Mouse (Mus musculus): ENCODE measurements around the gene Txlng.
"Not testable (repeated sequence)": the region's sequence is repeated elsewhere in the genome, so short reads cannot be mapped to it uniquely, and the experiment has no call there.

Txlng gene

GRCm38 (mm10) chrX:162829203-162829708 lies at the start of gene Txlng:
Txlng (minus strand) TSS chrX:162829454.
- DNase-seq (ENCODE audit: extremely low spot score, low read depth, low spot score): peak; percentile 79

GRCm38 (mm10) chrX:162878236-162878635 lies 49.0 kb upstream of the Txlng start:
- DNase-seq (ENCODE audit: extremely low spot score, low read depth, low spot score): no peak

GRCm38 (mm10) chrX:162873761-162874160 lies 44.5 kb upstream of the Txlng start:
- DNase-seq (ENCODE audit: extremely low spot score, low read depth, low spot score): no peak

- no peak for DNase-seq (ENCODE audit: extremely low spot score, low read depth, low spot score)
Observed at GRCm38 (mm10) chrX:162871734-162872517, 42.7 kb upstream of the Txlng start.

GRCm38 (mm10) chrX:162868294-162868965 lies 39.2 kb upstream of the Txlng start:
- DNase-seq (ENCODE audit: extremely low spot score, low read depth, low spot score): no peak

- DNase-seq (ENCODE audit: extremely low spot score, low read depth, low spot score): no peak
Observed at GRCm38 (mm10) chrX:162848682-162849081, 19.4 kb upstream of the Txlng start.

- no peak for DNase-seq (ENCODE audit: extremely low spot score, low read depth, low spot score)
Observed at GRCm38 (mm10) chrX:162845531-162845930, 16.3 kb upstream of the Txlng start.

GRCm38 (mm10) chrX:162844447-162845100 lies 15.3 kb upstream of the Txlng start:
- no peak for DNase-seq (ENCODE audit: extremely low spot score, low read depth, low spot score)

GRCm38 (mm10) chrX:162832101-162832500 lies 2.8 kb upstream of the Txlng start:
- DNase-seq (ENCODE audit: extremely low spot score, low read depth, low spot score): no peak

- DNase-seq (ENCODE audit: extremely low spot score, low read depth, low spot score): no peak
Observed at GRCm38 (mm10) chrX:162831542-162831941, 2.3 kb upstream of the Txlng start.

- no peak for DNase-seq (ENCODE audit: extremely low spot score, low read depth, low spot score)
Observed at GRCm38 (mm10) chrX:162831036-162831435, 1.8 kb upstream of the Txlng start.

- not testable (repeated sequence) for DNase-seq (ENCODE audit: extremely low spot score, low read depth, low spot score)
Observed at GRCm38 (mm10) chrX:162830313-162830712, 1.1 kb upstream of the Txlng start.

- DNase-seq (ENCODE audit: extremely low spot score, low read depth, low spot score): no peak
Observed at GRCm38 (mm10) chrX:162829741-162830140, 487 bp upstream of the Txlng start.

GRCm38 (mm10) chrX:162828783-162829182 lies 471 bp downstream of the Txlng start:
- no peak for DNase-seq (ENCODE audit: extremely low spot score, low read depth, low spot score)

- DNase-seq (ENCODE audit: extremely low spot score, low read depth, low spot score): no peak
Observed at GRCm38 (mm10) chrX:162828016-162828415, 1.2 kb downstream of the Txlng start.

GRCm38 (mm10) chrX:162800371-162800770 lies 28.9 kb downstream of the Txlng start:
- DNase-seq (ENCODE audit: extremely low spot score, low read depth, low spot score): peak; percentile 16

GRCm38 (mm10) chrX:162791392-162791791 lies 37.9 kb downstream of the Txlng start:
- DNase-seq (ENCODE audit: extremely low spot score, low read depth, low spot score): not testable (repeated sequence)

GRCm38 (mm10) chrX:162788372-162788771 lies 40.9 kb downstream of the Txlng start:
- no peak for DNase-seq (ENCODE audit: extremely low spot score, low read depth, low spot score)

- DNase-seq (ENCODE audit: extremely low spot score, low read depth, low spot score): no peak
Observed at GRCm38 (mm10) chrX:162770726-162771125, 58.5 kb downstream of the Txlng start.

- no peak for DNase-seq (ENCODE audit: extremely low spot score, low read depth, low spot score)
Observed at GRCm38 (mm10) chrX:162761716-162762395, 67.4 kb downstream of the Txlng start.

- DNase-seq (ENCODE audit: extremely low spot score, low read depth, low spot score): no peak
Observed at GRCm38 (mm10) chrX:162760958-162761515, 68.2 kb downstream of the Txlng start.
